Comparison of ENCODE assay signal across 9 mouse cellular contexts in genomic region chr7:100684538-100684937, GRCm38 (mm10). TPM values are rescaled to one million over a fixed set of nuclear protein-coding genes. Genes with fewer than 3 reads are reported as not detected.
DNase-seq lines count a peak whose midpoint lies in the region; ATAC-seq and TF ChIP-seq lines count a peak whose summit lies in the region.
"Had no signal": no experiment of that assay in that cellular context is flagged by ENCODE, and none has a peak within 500 bp of the region (broad histone marks: within the 10 kb centered on the region; RNA-seq: fewer than 3 reads in every experiment).

No protein-coding gene starts in this region.

- H3K27me3 ChIP-seq in kidney, adult 2 months (replicated peaks; ENCODE audit: control insufficient read depth, insufficient read depth, low read length), result no peaks in the 10 kb centered on the region
- no peaks in the 10 kb centered on the region for H3K27me3 ChIP-seq in kidney, embryonic 14.5 days (ENCODE audit: control insufficient read depth, insufficient read depth, low read length)

- H3K36me3 ChIP-seq in kidney, adult 2 months (ENCODE audit: control insufficient read depth, insufficient read depth, low read length), result no peaks in the 10 kb centered on the region
- H3K36me3 ChIP-seq in kidney, embryonic 14.5 days (ENCODE audit: control insufficient read depth, insufficient read depth, low read length), result no peaks in the 10 kb centered on the region

- H3K4me1 ChIP-seq in kidney, adult 2 months (ENCODE audit: control insufficient read depth, insufficient read depth, low read length), result no peaks in the 10 kb centered on the region
- no peaks in the 10 kb centered on the region for H3K4me1 ChIP-seq in kidney, embryonic 14.5 days (ENCODE audit: control insufficient read depth, insufficient read depth, low read length)
- H3K4me1 ChIP-seq in cortical plate, adult 2 months (ENCODE audit: control insufficient read depth, insufficient read depth, low read length), result peaks cover 2% of the 10 kb centered on the region; the same call in 1 of the 2 replicates

- 54% methylated on average over 7 of the region's 7 CpGs for WGBS in kidney, adult 2 months
- WGBS in kidney, embryonic 14.5 days, result 60% methylated on average over 7 of the region's 7 CpGs

- peak; percentile 67 for TF ChIP-seq CTCF in kidney, adult 2 months (conservative IDR thresholded peaks at IDR 0.05; ENCODE audit: insufficient read depth, insufficient read length, low read depth, low read length)
- peak; percentile 90 for TF ChIP-seq CTCF in cortical plate, adult 2 months (IDR thresholded peaks at IDR 0.05; ENCODE audit: extremely low read depth, insufficient read depth, low read length)

- H3K9ac ChIP-seq in kidney, embryonic 14.5 days (ENCODE audit: low read depth, low read length), result no peak overlapping the region

- DNase-seq in kidney, adult 2 months, result peak; percentile 57
- peak; percentile 52 for DNase-seq in Muller cell, postnatal 12 days (ENCODE audit: inconsistent ontology term)
- peak; percentile 55 to 72 for DNase-seq in heart, postnatal 10 days
- DNase-seq in left cerebral cortex, postnatal 4 days, result peak; percentile 55
- peak; percentile 82 for DNase-seq in naive thymus-derived CD4-positive, alpha-beta T cell, adult 2 months (ENCODE audit: low read depth)
- DNase-seq in thymus, postnatal 25 days, result peak; percentile 58

- TF ChIP-seq POLR2A in kidney, adult 2 months (IDR thresholded peaks at IDR 0.05; ENCODE audit: low read depth, low read length), result no peak
- no peak for TF ChIP-seq POLR2A in cortical plate, adult 2 months (IDR thresholded peaks at IDR 0.05; ENCODE audit: extremely low read depth, insufficient read depth, low read length)

- no peak for ATAC-seq in kidney, embryonic 14.5 days (ENCODE audit: low FRiP score, low TSS enrichment)

- H3K9me3 ChIP-seq in kidney, embryonic 14.5 days (ENCODE audit: control insufficient read depth, low read length), result no peaks in the 10 kb centered on the region

- H3K4me2 ChIP-seq in kidney, embryonic 14.5 days (replicated peaks; ENCODE audit: low read depth, low read length), result no peak overlapping the region

- no peak overlapping the region for H3K27ac ChIP-seq in kidney, adult 2 months (ENCODE audit: insufficient read depth, low read depth, low read length)
- no peak overlapping the region for H3K27ac ChIP-seq in kidney, embryonic 14.5 days (ENCODE audit: low read depth, low read length)
- no peak overlapping the region for H3K27ac ChIP-seq in cortical plate, adult 2 months (ENCODE audit: insufficient read depth, low read length)

- H3K4me3 ChIP-seq in kidney, adult 2 months (ENCODE audit: insufficient read depth, low read depth, low read length), result no peak overlapping the region
- no peak overlapping the region for H3K4me3 ChIP-seq in kidney, embryonic 14.5 days (ENCODE audit: low read length)
- no peak overlapping the region for H3K4me3 ChIP-seq in cortical plate, adult 2 months (ENCODE audit: insufficient read depth, low read length)
- H3K4me3 ChIP-seq: myocyte had no signal

- intact Hi-C loops in heart, postnatal 10 days (cut with DNase I), result loop anchor here (1.0 to 2.0 kb wide), 3 partner anchors 39 to 182 kb away; no protein-coding TSS in a partner anchor
- intact Hi-C loops in left cerebral cortex, postnatal 4 days (cut with DNase I), result no loop called here

RNA-seq across cellular contexts. Expression of gene Fam168a, which starts 21.9 kb away (rescaled TPM):
- 47.1 and 65.7 TPM in 2 replicates for polyA plus RNA-seq in kidney, adult 2 months (2012; rRNA removed)
- 43.6 and 53.8 TPM in 2 replicates for polyA plus RNA-seq in kidney, embryonic 14.5 days (2014; fragmentation: Nextera tagmentation; extraction: Ambion mirVana)
- polyA plus RNA-seq in cortical plate, adult 2 months (2012; rRNA removed), result 123 and 126 TPM in 2 replicates
- 10 to 100 TPM; 52.7 to 53.7 TPM for total RNA-seq in heart, postnatal 10 days (2021)
- 100 to 1,000 TPM; 240 to 242 TPM for total RNA-seq in left cerebral cortex, postnatal 4 days (2021)

RNA-seq across cellular contexts. Expression of gene Plekhb1, which starts 22.3 kb away (rescaled TPM):
- polyA plus RNA-seq in kidney, adult 2 months (2012; rRNA removed), result 37.3 and 44.9 TPM in 2 replicates
- polyA plus RNA-seq in kidney, embryonic 14.5 days (2014; fragmentation: Nextera tagmentation; extraction: Ambion mirVana), result 2.6 TPM in 2 replicates
- polyA plus RNA-seq in cortical plate, adult 2 months (2012; rRNA removed), result 567 and 661 TPM in 2 replicates
- 1 to 10 TPM; 1.6 to 2.3 TPM for total RNA-seq in heart, postnatal 10 days (2021)
- total RNA-seq in left cerebral cortex, postnatal 4 days (2021), result 10 to 100 TPM; 11.6 to 14.3 TPM

Comparison
In these comparisons a context has a peak if more than half of its experiments do, and no peak if none do; other contexts are left out.
1. RNA of gene Plekhb1, which starts 22.3 kb away (polyA plus RNA-seq): 567 to 661 TPM in cortical plate, adult 2 months; 37.3 to 44.9 TPM in kidney, adult 2 months and 2.6 TPM in kidney, embryonic 14.5 days; every median in the first group is over 10 times any median in the second.
2. Peak in every context shown above with its lines, with median percentiles within 50 percentile points of each other: DNase-seq.